Mouse (Mus musculus) erythroblast, adult 5-6 weeks (primary cell): Measurements from ENCODE around the gene Tsc2. TPM values are rescaled to one million over a fixed set of nuclear protein-coding genes. Genes with fewer than 3 reads are reported as not detected.
A peak's percentile ranks its signal among the peaks of the same experiment; 100 is the strongest.

Source experiments
- ATAC-seq: replicated peaks from 2 replicates; pipeline ENCODE4 v1.8.0; 2016; ENCODE audit warnings: moderate number of reproducible peaks, mild to moderate bottlenecking, moderate TSS enrichment, inconsistent platforms; ENCODE audit not compliant: poor library complexity, low FRiP score, severe bottlenecking
- total RNA-seq, 2 experiments: library from RNA; stranded (forward) in 1 of 2; stranded (reverse) in 1 of 2; fragments of 150-400 nt in 1 of 2; fragments of 200-764, 138-1000 nt in 1 of 2; gene quantifications; 2 replicates each; pipeline versions ENCODE4 v1.2.3 to v1.2.4; 2015 to 2017; ENCODE audit warnings: low replicate concordance in 2 of 2

Tsc2 gene
- total RNA-seq, 2 experiments from 2014 or later = 9.0 to 75.9 TPM

DNA sequence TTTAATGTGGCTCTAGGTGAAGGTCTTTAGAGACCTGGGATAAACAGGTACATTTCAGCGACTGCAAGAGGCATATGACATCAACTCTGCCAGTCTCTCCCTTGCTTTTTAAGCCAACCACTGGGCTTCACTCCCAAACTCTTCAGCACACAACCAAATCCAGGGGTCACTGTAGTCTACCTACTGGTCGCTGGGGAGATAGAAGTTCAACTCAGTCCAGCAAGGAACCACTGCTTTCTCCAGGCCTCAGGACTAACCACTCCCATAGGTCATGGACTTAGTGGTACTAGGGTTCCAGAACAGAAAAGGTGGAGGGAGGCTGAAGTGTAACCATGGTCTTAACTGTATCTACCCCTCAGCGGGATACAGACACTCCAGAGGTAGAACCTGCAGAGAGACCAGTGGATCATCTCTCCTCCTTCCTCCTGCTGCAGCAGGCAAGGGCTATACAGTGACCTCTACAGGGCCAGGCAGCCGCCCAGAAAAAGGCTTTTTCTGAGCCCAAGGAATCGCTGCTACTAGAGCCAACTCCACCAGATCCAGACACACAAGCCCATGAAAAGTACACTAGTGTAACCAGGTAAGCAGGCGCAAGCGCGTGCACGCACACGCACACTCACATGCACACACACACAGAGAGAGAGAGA lies 16.4 kb upstream of the Tsc2 start:
- no peak for ATAC-seq

DNA sequence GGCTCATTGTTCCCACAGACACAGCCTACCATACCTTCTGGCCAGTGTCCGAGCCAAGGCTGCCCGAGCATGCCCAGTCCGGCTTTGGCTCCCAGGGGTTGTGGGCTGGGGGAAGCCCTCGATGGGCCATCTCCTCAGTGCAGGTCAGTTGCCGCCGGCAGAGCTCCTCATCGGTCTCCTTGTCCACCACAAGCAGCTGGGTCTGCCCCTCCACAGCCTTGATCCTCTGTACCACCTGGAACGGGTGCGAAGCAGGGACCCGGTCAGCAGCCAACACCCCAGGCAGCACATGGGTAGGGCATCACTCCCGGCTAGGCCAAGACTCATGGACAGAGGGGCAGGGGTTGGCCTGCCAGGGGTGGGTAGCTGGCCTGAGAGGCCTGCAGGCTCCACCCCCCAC lies 15.1 kb upstream of the Tsc2 start:
- ATAC-seq = no peak

- ATAC-seq = no peak
Measured at GRCm38 (mm10) chr17:24646381-24646780, 14.0 kb upstream of the Tsc2 start.

- no peak for ATAC-seq
Measured at GRCm38 (mm10) chr17:24645916-24646315, 13.5 kb upstream of the Tsc2 start.

DNA sequence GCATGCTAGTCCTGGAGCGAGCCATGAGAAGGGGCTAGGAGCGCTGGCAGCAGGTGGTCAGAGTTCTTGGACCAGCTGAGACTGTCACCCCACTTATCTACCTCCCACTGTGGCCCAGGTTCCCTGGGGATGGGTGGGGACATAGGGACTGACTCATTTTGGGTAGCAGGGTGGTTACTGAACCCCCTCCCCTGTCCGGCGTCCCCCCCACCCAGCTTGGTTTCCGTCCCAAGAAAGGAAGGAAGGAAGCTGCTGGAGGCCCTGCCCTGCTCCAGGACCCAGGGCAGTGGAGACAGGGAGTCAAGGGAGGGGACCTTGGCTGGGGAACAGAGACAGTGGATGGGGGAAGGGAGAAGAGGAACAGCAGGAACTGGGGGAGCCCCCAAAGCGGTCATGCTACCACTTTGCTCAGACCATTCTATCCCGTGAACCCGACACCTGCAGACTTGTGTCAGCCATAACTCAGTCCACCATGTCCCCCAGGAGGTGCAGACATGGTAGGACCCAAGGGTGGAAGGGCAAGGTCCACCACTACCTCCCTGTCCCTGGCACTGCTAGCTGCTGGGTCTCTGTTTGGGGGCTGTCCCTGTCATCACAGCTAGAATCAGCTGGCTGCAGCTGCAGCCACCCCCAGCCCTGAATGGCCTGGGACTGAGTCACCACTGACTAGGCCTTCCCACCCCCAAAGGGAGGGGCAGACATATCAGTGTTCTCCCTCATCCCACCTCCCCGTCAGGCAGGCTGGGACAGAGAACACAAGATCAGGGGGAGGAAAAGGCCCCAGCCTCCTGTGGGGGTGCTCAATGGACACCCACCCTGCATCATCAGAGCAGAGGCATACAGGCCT lies 12.7 kb upstream of the Tsc2 start:
- no peak for ATAC-seq

GRCm38 (mm10) chr17:24644030-24644715 lies 11.7 kb upstream of the Tsc2 start:
- no peak for ATAC-seq

GRCm38 (mm10) chr17:24642791-24643343 lies 10.4 kb upstream of the Tsc2 start:
- no peak for ATAC-seq

GRCm38 (mm10) chr17:24641944-24642343 lies 9.5 kb upstream of the Tsc2 start:
- ATAC-seq = no peak

DNA sequence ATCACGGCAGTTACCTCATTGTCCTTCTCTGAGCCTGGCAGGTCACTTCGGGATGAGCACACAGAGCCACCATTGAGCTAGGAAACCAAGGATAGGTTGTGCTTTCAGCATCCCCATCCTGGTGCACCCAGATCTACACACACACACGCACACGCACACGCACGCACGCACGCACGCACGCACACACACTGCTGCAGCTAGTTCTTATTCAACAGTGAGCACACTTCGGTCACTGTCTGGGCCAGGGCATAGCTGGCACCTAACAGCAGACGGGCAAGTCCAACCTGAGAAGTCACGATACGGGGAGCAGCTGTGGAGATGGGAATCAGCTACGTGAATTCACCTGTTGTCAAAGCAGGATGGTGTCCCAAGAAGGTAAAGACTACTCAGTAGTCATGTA lies 8.2 kb upstream of the Tsc2 start:
- no peak for ATAC-seq

GRCm38 (mm10) chr17:24640119-24640518 lies 7.7 kb upstream of the Tsc2 start:
- ATAC-seq = no peak

DNA sequence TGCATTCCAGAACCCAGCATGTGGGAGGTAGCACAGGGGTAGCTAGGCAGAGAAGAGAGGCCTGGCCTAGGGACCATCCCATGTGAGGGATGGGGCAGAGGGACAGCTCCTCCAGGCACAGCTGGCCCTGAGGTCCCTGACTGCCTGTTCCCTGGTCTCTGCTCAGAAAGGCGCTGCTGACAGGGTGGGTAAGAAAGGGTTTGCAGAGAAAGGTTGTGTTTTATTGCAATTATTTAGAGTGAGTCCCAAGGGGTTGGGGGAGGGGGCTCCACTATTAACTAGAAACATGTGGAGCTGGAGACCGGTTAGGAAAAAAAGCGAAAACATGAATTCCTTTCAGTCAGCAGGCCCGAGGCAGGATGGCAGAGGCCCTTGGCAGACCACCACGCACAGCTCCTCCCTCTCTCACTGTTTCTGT lies 7.2 kb upstream of the Tsc2 start:
- ATAC-seq = no peak

GRCm38 (mm10) chr17:24638840-24639239 lies 6.4 kb upstream of the Tsc2 start:
- ATAC-seq = no peak

GRCm38 (mm10) chr17:24638214-24638613 lies 5.8 kb upstream of the Tsc2 start:
- no peak for ATAC-seq

DNA sequence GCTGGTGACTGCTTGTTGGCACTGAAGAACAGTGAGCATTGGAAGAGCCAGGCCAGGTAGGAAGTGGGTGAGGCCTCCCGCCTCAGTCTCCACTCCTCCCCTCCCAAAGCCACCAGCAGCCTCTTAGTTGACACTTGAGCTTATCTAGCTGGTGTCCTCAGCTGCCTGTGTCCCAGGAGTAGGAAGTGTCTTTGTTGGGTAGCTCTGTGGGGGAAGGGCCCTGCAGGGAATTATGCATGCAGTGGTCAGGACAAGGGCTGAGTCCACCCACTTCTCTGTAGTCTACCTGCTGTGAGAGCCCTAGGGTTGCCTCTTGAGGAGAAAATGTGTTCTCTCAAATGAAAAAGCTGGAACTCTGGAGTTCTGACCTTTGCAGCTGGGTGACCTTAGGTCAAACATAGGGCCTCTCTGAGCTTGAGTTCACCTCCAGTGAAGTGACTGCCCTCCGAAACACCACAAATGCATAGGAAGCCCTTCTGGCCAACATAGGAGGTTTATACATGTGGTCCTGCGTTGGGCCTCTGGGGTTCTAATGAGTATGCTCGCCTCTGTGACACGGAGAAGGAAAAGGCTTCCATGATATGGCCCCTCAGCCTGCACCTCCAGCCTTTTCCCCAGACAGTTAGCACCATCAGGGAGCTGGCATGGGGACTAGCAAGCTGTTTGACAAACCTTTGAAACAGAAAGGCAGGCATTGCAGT lies 4.5 kb upstream of the Tsc2 start:
- ATAC-seq = no peak

DNA sequence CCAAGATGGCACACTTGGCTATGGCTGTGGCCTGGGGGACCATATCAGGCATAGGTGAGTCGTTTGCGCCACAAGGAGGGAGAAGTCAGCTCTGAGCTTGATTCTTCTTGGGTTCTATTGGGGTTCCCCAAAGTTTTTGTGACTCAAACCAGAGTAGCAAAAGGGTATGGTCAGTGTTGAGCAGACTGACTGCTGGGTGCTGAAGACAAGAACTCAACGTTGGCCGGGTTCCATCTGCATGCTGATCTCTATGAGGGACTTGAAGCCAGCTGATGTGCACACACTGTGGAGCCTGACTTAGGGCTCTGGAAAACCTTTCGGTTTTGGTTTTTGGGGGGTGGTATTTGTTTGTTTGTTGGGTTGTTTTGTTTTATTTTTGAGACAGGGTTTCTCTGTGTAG lies 3.3 kb upstream of the Tsc2 start:
- ATAC-seq = no peak

DNA sequence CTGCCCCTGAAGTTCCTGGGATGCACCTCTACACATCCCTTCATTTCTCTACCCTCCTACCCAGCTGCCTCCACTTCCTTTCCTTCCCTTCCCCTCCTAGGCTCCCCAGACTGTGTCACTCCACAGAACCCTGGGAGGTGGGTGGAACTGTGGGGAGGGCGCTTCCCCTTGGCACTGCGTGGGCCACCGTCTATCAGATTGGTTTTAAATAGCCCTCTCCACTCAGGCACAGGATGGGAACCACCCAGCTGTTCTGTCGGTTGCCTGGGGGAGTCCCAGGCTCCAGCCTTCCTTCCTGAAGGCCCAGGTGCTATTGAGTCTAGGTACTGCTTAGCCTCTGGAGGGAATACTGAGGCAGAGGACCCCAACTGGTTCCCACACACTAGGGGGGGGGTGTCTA lies 2.6 kb upstream of the Tsc2 start:
- ATAC-seq = no peak

GRCm38 (mm10) chr17:24633831-24634230 lies 1.4 kb upstream of the Tsc2 start:
- ATAC-seq = no peak

DNA sequence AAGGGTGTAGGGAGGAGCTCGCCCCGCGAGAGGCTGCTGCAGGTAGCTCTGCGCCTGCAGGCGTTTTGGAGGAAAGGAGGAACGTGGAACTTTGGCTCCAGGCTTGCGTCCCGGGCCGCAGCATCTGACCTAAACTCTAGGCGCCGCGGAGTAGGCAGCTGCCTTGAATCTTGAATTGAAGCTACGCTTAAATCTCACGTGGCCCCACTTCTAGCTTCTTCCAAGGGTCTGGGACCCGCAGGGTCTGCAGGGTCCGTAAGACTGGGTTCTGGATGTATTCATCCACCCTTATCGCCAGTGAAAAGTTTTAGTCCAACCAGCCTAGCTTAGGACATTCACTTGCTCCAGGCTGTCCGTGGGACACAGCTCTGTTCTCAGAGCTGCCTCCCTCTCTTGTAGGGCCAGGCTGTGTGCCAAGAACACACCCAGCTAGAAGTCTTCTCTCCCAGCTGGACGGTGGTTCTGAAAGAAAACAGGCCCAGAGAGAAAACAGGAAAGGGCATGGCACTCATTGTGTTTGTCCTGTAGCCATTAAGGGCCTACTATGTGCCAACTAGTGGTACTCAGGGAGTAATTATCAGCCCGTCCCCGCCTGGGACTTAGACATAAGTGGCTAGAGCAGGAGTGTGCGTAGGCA lies 501 bp upstream of the Tsc2 start:
- ATAC-seq = peak; percentile 40

DNA sequence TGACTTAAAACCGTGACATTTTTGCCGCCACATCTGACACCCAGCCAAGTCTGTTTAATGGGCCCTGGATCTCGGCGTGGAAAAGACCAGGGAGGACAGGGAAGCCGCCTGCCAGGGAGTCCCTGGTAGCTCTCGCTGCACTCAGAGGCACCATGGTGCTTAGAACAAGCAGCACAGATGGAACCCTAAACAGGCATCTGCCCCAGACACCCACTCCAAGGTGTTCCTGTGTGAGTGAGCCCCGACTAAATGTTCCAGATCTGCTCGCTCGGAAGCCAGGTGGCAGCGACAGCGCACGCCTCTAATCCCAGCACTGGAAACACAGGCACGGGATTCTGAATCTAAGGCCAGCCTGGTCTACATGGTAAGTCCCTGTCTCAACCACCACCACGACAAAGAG lies 2.4 kb downstream of the Tsc2 start:
- ATAC-seq = no peak

- ATAC-seq = peak; percentile 84
Measured at GRCm38 (mm10) chr17:24628646-24629045, 3.8 kb downstream of the Tsc2 start.
